Mouse (Mus musculus) embryonic facial prominence, embryonic 11.5 days (tissue): Measurements from ENCODE around the gene Fxyd3. TPM values are rescaled to one million over a fixed set of nuclear protein-coding genes. Genes with fewer than 3 reads are reported as not detected.

Experiments used
- ATAC-seq: fragments of 200-750 bp; cut with Nextera tagmentation; replicated peaks from 2 replicates; pipeline ENCODE4 v1.8.0; 2017; ENCODE audit warnings: low read depth; ENCODE audit not compliant: insufficient number of reproducible peaks, low FRiP score, low TSS enrichment
- DNase-seq: peaks from one replicate; pipeline ENCODE4 v3.0.0-alpha.2; 2015; ENCODE audit warnings: low spot score
- H3K27ac ChIP-seq: fragments of 300-500 bp; sonication (generic); replicated peaks from 2 replicates; pipeline ENCODE4 v1.5.1; 2014; ENCODE audit warnings: mild to moderate bottlenecking, low read depth, low read length, control low read depth
- H3K27me3 ChIP-seq: fragments of 300-500 bp; sonication (generic); 2 replicates; pipeline ENCODE4 v1.6.1; 2014; ENCODE audit warnings: mild to moderate bottlenecking, low read length, moderate library complexity, mixed read lengths; ENCODE audit not compliant: control insufficient read depth, insufficient read depth
- H3K36me3 ChIP-seq: fragments of 300-500 bp; sonication (generic); replicated peaks from 2 replicates; pipeline ENCODE4 v1.6.1; 2014; ENCODE audit warnings: low read depth, mild to moderate bottlenecking, low read length, moderate library complexity, mixed read lengths; ENCODE audit not compliant: control insufficient read depth, insufficient read depth
- H3K4me1 ChIP-seq: fragments of 300-500 bp; sonication (generic); 2 replicates; pipeline ENCODE4 v1.6.1; 2014; ENCODE audit warnings: low read length, mixed read lengths; ENCODE audit not compliant: control insufficient read depth, insufficient read depth
- H3K4me2 ChIP-seq: fragments of 300-500 bp; sonication (generic); 2 replicates; pipeline ENCODE4 v1.6.1; 2014; ENCODE audit warnings: low read depth, mild to moderate bottlenecking, control low read depth, low read length, moderate library complexity
- H3K4me3 ChIP-seq: fragments of 300-500 bp; sonication (generic); 2 replicates; pipeline ENCODE4 v1.5.1; 2014; ENCODE audit warnings: low read depth, low read length, control low read depth
- H3K9ac ChIP-seq: fragments of 300-500 bp; sonication (generic); replicated peaks from 2 replicates; pipeline ENCODE4 v1.6.1; 2014; ENCODE audit warnings: mild to moderate bottlenecking, control low read depth, low read length
- H3K9me3 ChIP-seq: fragments of 300-500 bp; sonication (generic); replicated peaks from 2 replicates; pipeline ENCODE4 v1.6.1; 2016; ENCODE audit warnings: mild to moderate bottlenecking, low read length, inconsistent platforms, mixed read lengths; ENCODE audit not compliant: control insufficient read depth
- WGBS: fragments of 180-500 bp; shearing (Covaris S2); extraction: QIAGEN DNeasy Blood & Tissue Kit; methylation state at CpG from one replicate; pipeline ENCODE4 v1.1.7; 2014; 5-methylcytosine and 5-hydroxymethylcytosine counted together
- polyA plus RNA-seq: library from polyadenylated mRNA; unstranded; fragments of >200 nt; fragmentation: Nextera tagmentation; extraction: Ambion mirVana; gene quantifications from 2 replicates; pipeline ENCODE4 v1.2.1, GENCODE M21; 2014

The Fxyd3 gene
- 11.8 TPM in 2 replicates for polyA plus RNA-seq

GRCm38 (mm10) chr7:31076492-31076891 is at the start of gene Fxyd3:
Fxyd3 (minus strand) TSS chr7:31076704.
- no peaks in the 10 kb centered on the region for H3K27me3 ChIP-seq
- ATAC-seq: no peak
- 39% methylated on average over 5 of the region's 5 CpGs for WGBS
- DNase-seq: no peak
- no peaks in the 10 kb centered on the region for H3K36me3 ChIP-seq
- no peak within 1 kb of the TSS for H3K4me2 ChIP-seq
- no peaks in the 10 kb centered on the region for H3K9me3 ChIP-seq
- no peak within 1 kb of the TSS for H3K4me3 ChIP-seq
- H3K4me1 ChIP-seq: no peaks in the 10 kb centered on the region
- H3K27ac ChIP-seq: no peak within 1 kb of the TSS
- no peak within 1 kb of the TSS for H3K9ac ChIP-seq

DNA sequence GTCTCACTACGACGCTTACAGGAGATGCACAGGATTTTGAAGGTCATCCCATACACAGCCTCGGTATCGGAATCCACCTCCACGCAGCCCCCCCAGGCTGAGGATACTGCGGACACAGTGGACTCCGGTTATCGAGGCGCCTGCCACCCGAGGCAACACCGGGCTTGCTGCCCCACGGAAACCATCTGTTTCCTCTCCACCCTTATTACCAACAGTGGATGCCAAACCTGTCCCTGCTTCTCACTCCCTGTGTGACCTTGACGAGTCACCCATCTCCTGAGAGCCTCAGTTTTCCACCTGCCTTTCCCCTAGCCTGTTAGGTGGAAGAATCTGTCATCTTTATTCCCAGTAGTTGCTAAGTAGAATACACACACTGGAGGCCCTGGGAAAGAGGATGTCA is 48.6 kb upstream of the Fxyd3 start:
- no peaks in the 10 kb centered on the region for H3K9me3 ChIP-seq
- H3K36me3 ChIP-seq: peaks cover 3% of the 10 kb centered on the region; the same call in 1 of the 2 replicates
- H3K27me3 ChIP-seq: peaks cover 19% of the 10 kb centered on the region
- no peak overlapping the region for H3K9ac ChIP-seq
- no peak for DNase-seq
- no peak overlapping the region for H3K4me3 ChIP-seq
- 79% methylated on average over 13 of the region's 13 CpGs for WGBS
- no peak overlapping the region for H3K27ac ChIP-seq
- ATAC-seq: no peak
- H3K4me1 ChIP-seq: peaks cover 4% of the 10 kb centered on the region
- no peak overlapping the region for H3K4me2 ChIP-seq

DNA sequence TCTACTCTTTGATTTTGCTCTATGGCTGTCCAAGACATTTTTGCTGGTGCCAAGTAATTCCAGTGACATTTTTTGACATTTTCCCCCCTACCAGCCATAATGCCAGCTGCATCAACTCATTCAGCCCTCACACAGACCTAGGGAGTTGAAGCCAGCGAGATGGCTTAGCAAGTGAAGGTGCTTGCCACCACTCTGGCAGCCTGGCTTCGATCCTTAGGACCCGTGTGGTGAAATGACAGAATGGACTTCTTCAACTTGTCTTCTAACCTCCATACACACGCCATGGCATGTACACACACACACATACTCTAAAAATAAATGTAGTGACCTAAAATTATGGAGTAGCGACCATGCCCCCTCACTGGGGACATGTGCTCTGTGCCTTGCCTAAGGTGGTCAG is 47.9 kb upstream of the Fxyd3 start:
- peaks cover 3% of the 10 kb centered on the region; the same call in 1 of the 2 replicates for H3K36me3 ChIP-seq
- H3K4me1 ChIP-seq: peaks cover 4% of the 10 kb centered on the region
- peaks cover 19% of the 10 kb centered on the region for H3K27me3 ChIP-seq
- no peak overlapping the region for H3K4me2 ChIP-seq
- no peak overlapping the region for H3K9ac ChIP-seq
- ATAC-seq (no peak), DNase-seq (no peak)
- H3K9me3 ChIP-seq: no peaks in the 10 kb centered on the region
- H3K4me3 ChIP-seq: no peak overlapping the region
- 84% methylated on average over 5 of the region's 5 CpGs for WGBS
- H3K27ac ChIP-seq: no peak overlapping the region

- peaks cover 19% of the 10 kb centered on the region for H3K27me3 ChIP-seq
Observed at GRCm38 (mm10) chr7:31123697-31124096, 47.2 kb upstream of the Fxyd3 start.

GRCm38 (mm10) chr7:31122641-31123631 is 46.4 kb upstream of the Fxyd3 start:
- H3K27me3 ChIP-seq: peaks cover 19% of the 10 kb centered on the region
- H3K4me2 ChIP-seq: no peak overlapping the region
- ATAC-seq: no peak
- no peak for DNase-seq
- H3K4me1 ChIP-seq: peaks cover 4% of the 10 kb centered on the region
- 86% methylated on average over 16 of the region's 16 CpGs for WGBS
- no peak overlapping the region for H3K9ac ChIP-seq
- H3K27ac ChIP-seq: no peak overlapping the region
- H3K9me3 ChIP-seq: no peaks in the 10 kb centered on the region
- no peak overlapping the region for H3K4me3 ChIP-seq
- H3K36me3 ChIP-seq: no peaks in the 10 kb centered on the region

More at GRCm38 (mm10) chr7:31123697-31124096, 47.2 kb upstream of the Fxyd3 start:
- Histone ChIP-seq H3K9ac (no peak overlapping the region), H3K4me3 (no peak overlapping the region), H3K4me2 (no peak overlapping the region), H3K4me1 (peaks cover 4% of the 10 kb centered on the region), H3K27ac (no peak overlapping the region), H3K9me3 (no peaks in the 10 kb centered on the region), H3K36me3 (no peaks in the 10 kb centered on the region)
- WGBS: 89% methylated on average over 3 of the region's 3 CpGs
- no peak for ATAC-seq
- no peak for DNase-seq

DNA sequence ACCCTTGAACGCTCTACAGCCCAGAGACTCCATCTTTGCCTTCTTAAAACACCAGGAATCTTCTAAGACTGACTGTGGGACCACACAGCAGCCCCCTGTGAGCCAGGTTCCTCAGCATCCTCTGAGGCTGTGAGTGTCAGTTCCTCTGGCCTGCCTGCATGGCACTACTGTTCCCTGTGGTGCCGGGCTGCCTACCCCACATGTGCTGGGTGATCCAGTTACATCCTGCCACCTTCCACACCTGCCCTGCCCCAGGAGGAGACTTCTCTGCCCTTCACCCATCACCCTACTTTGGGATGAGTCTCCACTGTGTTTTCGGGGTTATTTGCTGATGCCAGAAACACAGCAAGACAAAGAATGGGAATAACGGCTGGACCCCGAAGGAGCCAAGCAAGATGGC is 43.1 kb upstream of the Fxyd3 start:
- ATAC-seq (no peak), DNase-seq (no peak)
- H3K27ac ChIP-seq: no peak overlapping the region

GRCm38 (mm10) chr7:31118486-31118885 is 42.0 kb upstream of the Fxyd3 start:
- peaks cover 3% of the 10 kb centered on the region; the same call in 1 of the 2 replicates for H3K4me1 ChIP-seq
- no peak overlapping the region for H3K4me3 ChIP-seq
- DNase-seq (no peak), ATAC-seq (no peak)
- H3K4me2 ChIP-seq: no peak overlapping the region
- no peak overlapping the region for H3K9ac ChIP-seq
- H3K9me3 ChIP-seq: no peaks in the 10 kb centered on the region
- no peaks in the 10 kb centered on the region for H3K36me3 ChIP-seq
- H3K27me3 ChIP-seq: peaks cover 2% of the 10 kb centered on the region; the same call in 1 of the 2 replicates
- H3K27ac ChIP-seq: no peak overlapping the region
- WGBS: 71% methylated on average over 7 of the region's 7 CpGs

More for the DNA sequence above, 43.1 kb upstream of the Fxyd3 start:
- peaks cover 3% of the 10 kb centered on the region; the same call in 1 of the 2 replicates for H3K4me1 ChIP-seq
- 85% methylated on average over 5 of the region's 5 CpGs for WGBS
- H3K4me3 ChIP-seq: no peak overlapping the region
- peaks cover 2% of the 10 kb centered on the region; the same call in 1 of the 2 replicates for H3K27me3 ChIP-seq
- H3K4me2 ChIP-seq: no peak overlapping the region
- H3K36me3 ChIP-seq: no peaks in the 10 kb centered on the region
- no peaks in the 10 kb centered on the region for H3K9me3 ChIP-seq
- no peak overlapping the region for H3K9ac ChIP-seq

- peaks cover 3% of the 10 kb centered on the region; the same call in 1 of the 2 replicates for H3K4me1 ChIP-seq
- H3K27me3 ChIP-seq: peaks cover 2% of the 10 kb centered on the region; the same call in 1 of the 2 replicates
- H3K36me3 ChIP-seq: no peaks in the 10 kb centered on the region
- no peak overlapping the region for H3K9ac ChIP-seq
- WGBS: 89% methylated on average over 11 of the region's 11 CpGs
- ATAC-seq (no peak), DNase-seq (no peak)
- H3K4me2 ChIP-seq: no peak overlapping the region
- H3K4me3 ChIP-seq: no peak overlapping the region
- no peaks in the 10 kb centered on the region for H3K9me3 ChIP-seq
- no peak overlapping the region for H3K27ac ChIP-seq
Observed at GRCm38 (mm10) chr7:31117465-31117864, 41.0 kb upstream of the Fxyd3 start.
